Mouse (Mus musculus): Measurements from ENCODE around the gene Spc25. TPM values are rescaled to one million over a fixed set of nuclear protein-coding genes. Genes with fewer than 3 reads are reported as not detected.

Spc25 gene
- polyA plus RNA-seq, 1 experiment from 2014 or later: 268 TPM

DNA sequence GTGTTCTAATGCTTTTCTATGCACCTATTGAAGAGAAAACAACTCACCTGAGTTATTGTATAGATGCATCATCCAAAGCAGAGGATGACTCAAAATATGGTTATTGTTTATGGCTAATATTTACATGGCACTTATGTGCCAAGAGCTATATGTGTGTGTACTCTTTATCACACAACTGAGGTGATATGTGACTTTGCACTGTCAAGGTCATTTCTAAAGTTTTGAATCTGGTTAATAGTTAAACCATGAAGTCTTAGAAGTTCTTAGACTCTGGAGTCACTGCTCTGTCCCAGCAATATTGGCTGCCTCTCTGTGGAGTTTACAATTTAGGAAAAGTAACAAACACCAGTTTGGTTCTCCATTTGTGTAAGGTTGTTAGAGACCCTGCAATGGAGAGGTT is 47.1 kb downstream of the Spc25 start:
- Histone ChIP-seq H3K9ac (ENCODE audit: low read depth, low read length) (no peak overlapping the region), H3K27ac (ENCODE audit: low read depth, low read length) (no peak overlapping the region), H3K36me3 (ENCODE audit: control insufficient read depth, insufficient read depth, low read length) (no peaks in the 10 kb centered on the region), H3K4me1 (ENCODE audit: control insufficient read depth, insufficient read depth, low read length) (peaks cover 5% of the 10 kb centered on the region; the same call in 1 of the 2 replicates), H3K27me3 (ENCODE audit: control insufficient read depth, insufficient read depth, low read length) (no peaks in the 10 kb centered on the region; the same call in 1 of the 2 replicates), H3K9me3 (ENCODE audit: control insufficient read depth, low read length) (no peaks in the 10 kb centered on the region), H3K4me3 (ENCODE audit: low read length) (no peak overlapping the region), H3K4me2 (replicated peaks; ENCODE audit: low read depth, low read length) (no peak overlapping the region)
- ATAC-seq (ENCODE audit: low FRiP score, low TSS enrichment): no peak

DNA sequence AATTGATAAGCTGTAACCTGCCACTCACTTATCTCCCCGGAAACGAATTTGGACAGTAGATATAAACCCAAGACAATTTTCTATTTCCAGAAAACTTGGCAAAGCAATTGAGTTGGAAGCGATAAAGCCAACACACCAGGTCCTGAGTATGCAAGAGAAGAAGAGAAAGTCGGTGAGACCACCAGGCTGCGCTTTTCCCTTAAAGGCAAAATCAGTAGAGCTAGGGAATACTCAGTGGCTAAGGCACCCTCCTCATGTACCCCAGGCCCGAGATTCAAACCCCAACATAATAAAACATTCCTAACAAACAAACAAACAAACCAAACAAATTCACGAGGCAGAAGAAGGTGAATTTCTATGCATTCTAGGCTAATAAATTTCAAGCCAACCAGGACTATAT is 49.7 kb downstream of the Spc25 start:
- ATAC-seq (ENCODE audit: low FRiP score, low TSS enrichment): peak; percentile 50; the same call in 1 of the 2 replicates
- H3K4me3 ChIP-seq (ENCODE audit: low read length): no peak overlapping the region

GRCm38 (mm10) chr2:69155861-69156260 is 50.1 kb downstream of the Spc25 start:
- peak; percentile 93 for ATAC-seq (ENCODE audit: low FRiP score, low TSS enrichment)
- no peaks in the 10 kb centered on the region for H3K27me3 ChIP-seq (ENCODE audit: control insufficient read depth, insufficient read depth, low read length)
- no peaks in the 10 kb centered on the region for H3K36me3 ChIP-seq (ENCODE audit: control insufficient read depth, insufficient read depth, low read length)
- H3K9ac ChIP-seq (ENCODE audit: low read depth, low read length): no peak overlapping the region
- peaks cover 5% of the 10 kb centered on the region; the same call in 1 of the 2 replicates for H3K4me1 ChIP-seq (ENCODE audit: control insufficient read depth, insufficient read depth, low read length)
- peak overlapping the region; percentile 82 for H3K27ac ChIP-seq (ENCODE audit: low read depth, low read length)
- no peak overlapping the region for H3K4me2 ChIP-seq (replicated peaks; ENCODE audit: low read depth, low read length)
- 30% methylated on average over 3 of the region's 3 CpGs for WGBS
- H3K4me3 ChIP-seq (ENCODE audit: low read length): no peak overlapping the region
- H3K9me3 ChIP-seq (ENCODE audit: control insufficient read depth, low read length): no peaks in the 10 kb centered on the region

More for the DNA sequence above, 49.7 kb downstream of the Spc25 start:
- Histone ChIP-seq H3K9me3 (ENCODE audit: control insufficient read depth, low read length) (no peaks in the 10 kb centered on the region), H3K27ac (ENCODE audit: low read depth, low read length) (peak overlapping the region; percentile 82), H3K4me1 (ENCODE audit: control insufficient read depth, insufficient read depth, low read length) (peaks cover 5% of the 10 kb centered on the region; the same call in 1 of the 2 replicates), H3K36me3 (ENCODE audit: control insufficient read depth, insufficient read depth, low read length) (no peaks in the 10 kb centered on the region), H3K27me3 (ENCODE audit: control insufficient read depth, insufficient read depth, low read length) (no peaks in the 10 kb centered on the region), H3K4me2 (replicated peaks; ENCODE audit: low read depth, low read length) (no peak overlapping the region), H3K9ac (ENCODE audit: low read depth, low read length) (no peak overlapping the region)
- WGBS: 44% methylated on average over 7 of the region's 7 CpGs

GRCm38 (mm10) chr2:69150841-69151240 is 55.2 kb downstream of the Spc25 start:
- Histone ChIP-seq H3K27me3 (ENCODE audit: control insufficient read depth, insufficient read depth, low read length) (no peaks in the 10 kb centered on the region), H3K36me3 (ENCODE audit: control insufficient read depth, insufficient read depth, low read length) (no peaks in the 10 kb centered on the region), H3K4me3 (ENCODE audit: low read length) (no peak overlapping the region), H3K4me2 (replicated peaks; ENCODE audit: low read depth, low read length) (no peak overlapping the region), H3K9me3 (ENCODE audit: control insufficient read depth, low read length) (no peaks in the 10 kb centered on the region), H3K4me1 (ENCODE audit: control insufficient read depth, insufficient read depth, low read length) (no peaks in the 10 kb centered on the region), H3K9ac (ENCODE audit: low read depth, low read length) (no peak overlapping the region), H3K27ac (ENCODE audit: low read depth, low read length) (no peak overlapping the region)
- WGBS: 83% methylated on average over 5 of the region's 5 CpGs
- ATAC-seq (ENCODE audit: low FRiP score, low TSS enrichment): no peak

- Histone ChIP-seq H3K4me3 (ENCODE audit: low read length) (no peak overlapping the region), H3K27ac (ENCODE audit: low read depth, low read length) (no peak overlapping the region), H3K27me3 (ENCODE audit: control insufficient read depth, insufficient read depth, low read length) (no peaks in the 10 kb centered on the region), H3K4me1 (ENCODE audit: control insufficient read depth, insufficient read depth, low read length) (no peaks in the 10 kb centered on the region), H3K4me2 (replicated peaks; ENCODE audit: low read depth, low read length) (no peak overlapping the region), H3K9ac (ENCODE audit: low read depth, low read length) (no peak overlapping the region), H3K36me3 (ENCODE audit: control insufficient read depth, insufficient read depth, low read length) (no peaks in the 10 kb centered on the region), H3K9me3 (ENCODE audit: control insufficient read depth, low read length) (no peaks in the 10 kb centered on the region)
- 78% methylated on average over 10 of the region's 10 CpGs for WGBS
- no peak for ATAC-seq (ENCODE audit: low FRiP score, low TSS enrichment)
Measured at GRCm38 (mm10) chr2:69149154-69149553, 56.8 kb downstream of the Spc25 start.

DNA sequence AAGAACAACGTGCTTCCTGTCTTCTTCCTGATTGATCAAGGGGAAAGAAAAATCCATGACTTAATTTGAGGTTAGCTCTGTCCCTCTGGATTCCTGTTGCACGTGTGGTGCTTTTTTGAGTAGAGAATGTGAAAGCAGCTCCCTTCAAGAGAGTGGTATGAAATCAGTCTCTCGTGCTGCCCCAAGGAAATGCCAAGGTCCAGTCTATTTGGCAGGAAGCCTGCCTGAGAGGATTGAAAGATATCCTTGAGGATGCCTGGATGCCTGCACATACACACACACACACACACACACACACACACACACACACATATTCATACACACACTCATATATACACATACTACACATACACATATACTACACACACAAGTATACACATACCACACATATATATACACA is 57.3 kb downstream of the Spc25 start:
- Histone ChIP-seq H3K9me3 (ENCODE audit: control insufficient read depth, low read length) (no peaks in the 10 kb centered on the region), H3K27me3 (ENCODE audit: control insufficient read depth, insufficient read depth, low read length) (no peaks in the 10 kb centered on the region), H3K36me3 (ENCODE audit: control insufficient read depth, insufficient read depth, low read length) (no peaks in the 10 kb centered on the region), H3K4me1 (ENCODE audit: control insufficient read depth, insufficient read depth, low read length) (no peaks in the 10 kb centered on the region), H3K4me3 (ENCODE audit: low read length) (no peak overlapping the region), H3K27ac (ENCODE audit: low read depth, low read length) (no peak overlapping the region), H3K9ac (ENCODE audit: low read depth, low read length) (no peak overlapping the region), H3K4me2 (replicated peaks; ENCODE audit: low read depth, low read length) (no peak overlapping the region)
- 69% methylated on average over 3 of the region's 3 CpGs for WGBS
- ATAC-seq (ENCODE audit: low FRiP score, low TSS enrichment): no peak

Other genes starting within 250 kb of the Spc25 start
- gene Nostrin, start 70.4 kb downstream of the Spc25 start, polyA plus RNA-seq (2014; fragmentation: Nextera tagmentation; extraction: Ambion mirVana): 5.4 and 5.9 TPM in 2 replicates
- gene G6pc2, start 4.9 kb upstream of the Spc25 start, polyA plus RNA-seq (2014; fragmentation: Nextera tagmentation; extraction: Ambion mirVana): 3.8 and 5.0 TPM in 2 replicates
- gene Abcb11, start 136.4 kb upstream of the Spc25 start, polyA plus RNA-seq (2014; fragmentation: Nextera tagmentation; extraction: Ambion mirVana): not detected in 2 replicates
- gene Dhrs9, start 174.3 kb upstream of the Spc25 start, polyA plus RNA-seq (2014; fragmentation: Nextera tagmentation; extraction: Ambion mirVana): not detected in 2 replicates

All from kidney, embryonic 14.5 days (tissue).